Comparison of ENCODE assay signal across 21 mouse cellular contexts in genomic region chr5:93036254-93036653, GRCm38 (mm10). TPM values are rescaled to one million over a fixed set of nuclear protein-coding genes. Genes with fewer than 3 reads are reported as not detected.
DNase-seq lines count a peak whose midpoint lies in the region; ATAC-seq lines count a peak whose summit lies in the region.
"Had no signal": no experiment of that assay in that cellular context is flagged by ENCODE, and none has a peak within 500 bp of the region (broad histone marks: within the 10 kb centered on the region; RNA-seq: fewer than 3 reads in every experiment).

No protein-coding gene starts in this region.

- peak overlapping the region; percentile 43; the same call in 1 of the 2 replicates for H3K27ac ChIP-seq in lung, embryonic 15.5 days
- peak overlapping the region; percentile 48; the same call in 1 of the 2 replicates for H3K27ac ChIP-seq in limb, embryonic 10.5 days
- H3K27ac ChIP-seq in hindbrain, embryonic 11.5 days (ENCODE audit: low read depth, low read length), result no peak overlapping the region
- H3K27ac ChIP-seq: embryonic facial prominence, embryonic 12.5 days; forebrain, embryonic 12.5 days had no signal

- H3K4me1 ChIP-seq in lung, embryonic 15.5 days, result peaks cover 25% of the 10 kb centered on the region
- H3K4me1 ChIP-seq in limb, embryonic 10.5 days, result peaks cover 50% of the 10 kb centered on the region
- H3K4me1 ChIP-seq in hindbrain, embryonic 11.5 days (replicated peaks; ENCODE audit: control insufficient read depth, insufficient read depth, low read length), result no peaks in the 10 kb centered on the region

- WGBS in lung, embryonic 15.5 days, result 47% methylated on average over 7 of the region's 7 CpGs
- 49% methylated on average over 7 of the region's 7 CpGs for WGBS in limb, embryonic 10.5 days
- WGBS in hindbrain, embryonic 11.5 days, result 69% methylated on average over 7 of the region's 7 CpGs

- no peak overlapping the region for H3K9ac ChIP-seq in lung, embryonic 15.5 days
- no peak overlapping the region for H3K9ac ChIP-seq in hindbrain, embryonic 11.5 days (ENCODE audit: low read depth, low read length)
- H3K9ac ChIP-seq: embryonic facial prominence, embryonic 12.5 days; forebrain, embryonic 12.5 days had no signal

- H3K4me2 ChIP-seq in lung, embryonic 15.5 days, result no peak overlapping the region
- H3K4me2 ChIP-seq in hindbrain, embryonic 11.5 days (replicated peaks; ENCODE audit: low read depth, low read length), result no peak overlapping the region
- H3K4me2 ChIP-seq: embryonic facial prominence, embryonic 12.5 days; forebrain, embryonic 12.5 days had no signal

- no peak for DNase-seq in lung, postnatal 14 days
- DNase-seq in limb, embryonic 10.5 days (ENCODE audit: low spot score), result no peak
- DNase-seq in thymus, postnatal 0 days (ENCODE audit: low spot score), result no peak
- DNase-seq in hindbrain, embryonic 11.5 days (ENCODE audit: low spot score), result no peak
- DNase-seq: adrenal gland, adult 2 months; adrenal gland, postnatal 10 days; adrenal gland, postnatal 25 days; cerebellum, adult 11 months; cerebellum, adult 18-20 months; cerebellum, adult 8-10 months; cerebellum, adult 9-11 months; cerebellum, postnatal 14 days; cerebellum, postnatal 36 days; embryo, embryonic 11 days had no signal

- no peaks in the 10 kb centered on the region for H3K27me3 ChIP-seq in lung, embryonic 15.5 days
- H3K27me3 ChIP-seq in limb, embryonic 10.5 days (ENCODE audit: low read depth, poor library complexity, severe bottlenecking), result no peaks in the 10 kb centered on the region; the same call in 1 of the 2 replicates
- H3K27me3 ChIP-seq in hindbrain, embryonic 11.5 days (ENCODE audit: control insufficient read depth, insufficient read depth, low read length), result no peaks in the 10 kb centered on the region
- H3K27me3 ChIP-seq: embryonic facial prominence, embryonic 12.5 days had no signal

- H3K4me3 ChIP-seq in lung, embryonic 15.5 days, result no peak overlapping the region
- H3K4me3 ChIP-seq in limb, embryonic 10.5 days, result no peak overlapping the region
- H3K4me3 ChIP-seq in hindbrain, embryonic 11.5 days (ENCODE audit: low read depth, low read length), result no peak overlapping the region
- H3K4me3 ChIP-seq: embryonic facial prominence, embryonic 12.5 days; erythroblast, embryonic 14.5 days; forebrain, embryonic 10.5 days; forebrain, embryonic 12.5 days had no signal

- no peaks in the 10 kb centered on the region for H3K9me3 ChIP-seq in lung, embryonic 15.5 days
- no peaks in the 10 kb centered on the region for H3K9me3 ChIP-seq in limb, embryonic 10.5 days (replicated peaks)
- H3K9me3 ChIP-seq in hindbrain, embryonic 11.5 days (ENCODE audit: control insufficient read depth, low read length), result no peaks in the 10 kb centered on the region
- H3K9me3 ChIP-seq: embryonic facial prominence, embryonic 12.5 days; forebrain, embryonic 10.5 days; forebrain, embryonic 12.5 days had no signal

- no peaks in the 10 kb centered on the region for H3K36me3 ChIP-seq in lung, embryonic 15.5 days
- no peaks in the 10 kb centered on the region for H3K36me3 ChIP-seq in limb, embryonic 10.5 days
- no peaks in the 10 kb centered on the region for H3K36me3 ChIP-seq in hindbrain, embryonic 11.5 days (ENCODE audit: control insufficient read depth, insufficient read depth, low read length)
- H3K36me3 ChIP-seq: embryonic facial prominence, embryonic 12.5 days; forebrain, embryonic 10.5 days; forebrain, embryonic 12.5 days had no signal

- ATAC-seq in lung, embryonic 15.5 days (ENCODE audit: borderline replicate concordance, extremely low read depth, low FRiP score, low TSS enrichment), result no peak
- no peak for ATAC-seq in hindbrain, embryonic 11.5 days (ENCODE audit: low FRiP score)
- ATAC-seq: forebrain, embryonic 14.5 days; forebrain, embryonic 16.5 days had no signal

RNA-seq across cellular contexts. Expression of gene Sowahb, which starts 8.6 kb away (rescaled TPM):
- 1.5 and 1.7 TPM in 2 replicates for polyA plus RNA-seq in lung, embryonic 15.5 days (2015; fragmentation: Nextera tagmentation; extraction: Ambion mirVana)
- 1.1 and 1.3 TPM in 2 replicates for polyA plus RNA-seq in limb, embryonic 10.5 days (2016; fragmentation: Nextera tagmentation; extraction: Ambion mirVana)
- polyA plus RNA-seq in thymus, postnatal 0 days (2015; fragmentation: Nextera tagmentation; extraction: Ambion mirVana), result 0.35 and 0.42 TPM in 2 replicates
- 0.25 and 0.32 TPM in 2 replicates for polyA plus RNA-seq in hindbrain, embryonic 11.5 days (2014; fragmentation: Nextera tagmentation; extraction: Ambion mirVana)
- polyA plus RNA-seq: adrenal gland, adult 2 months; forebrain, embryonic 16.5 days had no signal

RNA-seq across cellular contexts. Expression of gene Sept11, which starts 57.0 kb away (rescaled TPM):
- 161 and 168 TPM in 2 replicates for polyA plus RNA-seq in lung, embryonic 15.5 days (2015; fragmentation: Nextera tagmentation; extraction: Ambion mirVana)
- polyA plus RNA-seq in limb, embryonic 10.5 days (2016; fragmentation: Nextera tagmentation; extraction: Ambion mirVana), result 340 and 390 TPM in 2 replicates
- polyA plus RNA-seq in thymus, postnatal 0 days (2015; fragmentation: Nextera tagmentation; extraction: Ambion mirVana), result 59.9 and 61.0 TPM in 2 replicates
- polyA plus RNA-seq in hindbrain, embryonic 11.5 days (2014; fragmentation: Nextera tagmentation; extraction: Ambion mirVana), result 241 and 243 TPM in 2 replicates
